In the genomic region with DNA sequence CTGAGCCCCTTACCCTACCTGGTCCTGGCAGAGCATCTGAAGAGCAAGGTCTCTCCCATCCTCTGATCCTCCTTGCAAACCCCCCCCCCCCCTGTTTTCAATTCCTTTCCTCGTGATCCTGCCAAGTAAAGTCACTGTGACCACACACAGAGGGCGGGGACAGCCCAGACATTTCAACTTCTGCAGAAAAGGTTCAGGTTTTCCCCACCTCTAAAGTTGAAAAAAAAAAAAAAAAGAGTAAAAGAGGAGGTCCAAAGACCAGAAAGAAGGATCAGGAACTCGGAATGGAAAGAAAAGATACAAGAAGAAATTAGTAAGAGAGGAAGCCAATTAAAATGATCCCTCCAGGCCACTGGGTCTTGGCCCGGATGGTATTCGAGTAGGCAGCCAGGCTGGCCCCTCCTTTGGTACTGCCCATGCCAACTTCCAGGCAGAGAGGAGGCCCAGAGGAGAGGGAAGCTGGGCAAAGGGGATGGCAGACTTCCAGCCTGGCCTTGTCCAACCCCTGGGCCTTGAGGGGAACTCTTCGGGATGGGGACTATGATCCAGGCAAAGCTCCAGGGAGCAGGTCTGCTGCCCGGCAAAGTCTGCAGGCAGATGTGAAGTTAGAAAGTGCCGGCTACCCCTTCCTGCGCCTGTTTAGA, we compare ENCODE assay signal across 8 mouse cellular contexts. TPM values are rescaled to one million over a fixed set of nuclear protein-coding genes. Genes with fewer than 3 reads are reported as not detected.
DNase-seq lines count a peak whose midpoint lies in the region; ATAC-seq and TF ChIP-seq lines count a peak whose summit lies in the region.

A gene (plus strand): TSS at position 417 of the 644 bp plus-strand sequence.

- peak within 1 kb of the TSS; percentile 42; the same call in 1 of the 2 replicates for H3K27ac ChIP-seq in embryonic fibroblast, embryonic 13.5 days (ENCODE audit: insufficient read depth, low read length)
- peak within 1 kb of the TSS; percentile 39 to 64; a peak in 3 of 4 replicates for H3K27ac ChIP-seq in heart, embryonic 14.5 days (replicated peaks in 1 of 2; ENCODE audit: control insufficient read depth in 1 of 2, insufficient read depth in 1 of 2, low read depth in 2 of 2, low read length in 2 of 2)
- H3K27ac ChIP-seq in kidney, embryonic 16.5 days (ENCODE audit: low read length): no peak within 1 kb of the TSS
- H3K27ac ChIP-seq in liver, postnatal 0 days (ENCODE audit: low read depth): peak within 1 kb of the TSS; percentile 82
- H3K27ac ChIP-seq in neural tube, embryonic 15.5 days (replicated peaks): no peak within 1 kb of the TSS

- DNase-seq in urinary bladder, postnatal 14 days (ENCODE audit: low spot score): peak; percentile 65
- no peak for DNase-seq in urinary bladder, adult 2 months (ENCODE audit: low spot score)
- no peak for DNase-seq in liver, postnatal 0 days
- DNase-seq in spleen, postnatal 4 days (ENCODE audit: low spot score in 2 of 2): no peak

- H3K9me3 ChIP-seq in heart, embryonic 14.5 days (ENCODE audit: control insufficient read depth, low read length): no peaks in the 10 kb centered on the region
- no peaks in the 10 kb centered on the region for H3K9me3 ChIP-seq in kidney, embryonic 16.5 days (ENCODE audit: low read length)
- H3K9me3 ChIP-seq in liver, postnatal 0 days (ENCODE audit: low read length): no peaks in the 10 kb centered on the region
- H3K9me3 ChIP-seq in neural tube, embryonic 15.5 days (replicated peaks): no peaks in the 10 kb centered on the region

- TF ChIP-seq EP300 in liver, postnatal 0 days (IDR thresholded peaks at IDR 0.05; ENCODE audit: low read depth): no peak

- no peaks in the 10 kb centered on the region for H3K36me3 ChIP-seq in heart, embryonic 14.5 days (ENCODE audit: control insufficient read depth, insufficient read depth, low read length)
- H3K36me3 ChIP-seq in kidney, embryonic 16.5 days (ENCODE audit: insufficient read depth, low read length): no peaks in the 10 kb centered on the region
- peaks cover 5% of the 10 kb centered on the region; the same call in 1 of the 2 replicates for H3K36me3 ChIP-seq in liver, postnatal 0 days (replicated peaks; ENCODE audit: insufficient read depth, low read length)
- H3K36me3 ChIP-seq in neural tube, embryonic 15.5 days: no peaks in the 10 kb centered on the region

- H3K9ac ChIP-seq in heart, embryonic 14.5 days (ENCODE audit: low read length): peak within 1 kb of the TSS; percentile 78
- H3K9ac ChIP-seq in kidney, embryonic 16.5 days (replicated peaks; ENCODE audit: low read length): peak within 1 kb of the TSS; percentile 70
- peak within 1 kb of the TSS; percentile 71 for H3K9ac ChIP-seq in liver, postnatal 0 days (replicated peaks)
- peak within 1 kb of the TSS; percentile 47 for H3K9ac ChIP-seq in neural tube, embryonic 15.5 days (replicated peaks)

- H3K4me2 ChIP-seq in heart, embryonic 14.5 days (ENCODE audit: low read length): peak within 1 kb of the TSS; percentile 87
- peak within 1 kb of the TSS; percentile 77 for H3K4me2 ChIP-seq in kidney, embryonic 16.5 days (replicated peaks; ENCODE audit: low read depth, low read length)
- H3K4me2 ChIP-seq in liver, postnatal 0 days (ENCODE audit: low read depth, low read length): peak within 1 kb of the TSS; percentile 94
- peak within 1 kb of the TSS; percentile 68 for H3K4me2 ChIP-seq in neural tube, embryonic 15.5 days

- ATAC-seq in heart, embryonic 14.5 days (ENCODE audit: insufficient number of reproducible peaks, insufficient read depth, low FRiP score, low read depth): no peak
- no peak for ATAC-seq in kidney, embryonic 16.5 days (ENCODE audit: low FRiP score, low TSS enrichment)
- ATAC-seq in liver, postnatal 0 days: no peak
- ATAC-seq in neural tube, embryonic 15.5 days (ENCODE audit: low FRiP score): no peak

- H3K4me1 ChIP-seq in embryonic fibroblast, embryonic 13.5 days (ENCODE audit: control insufficient read depth, insufficient read depth, low read length): no peaks in the 10 kb centered on the region; the same call in 1 of the 2 replicates
- H3K4me1 ChIP-seq in heart, embryonic 14.5 days (ENCODE audit: control insufficient read depth in 2 of 2, insufficient read depth in 2 of 2, low read length in 2 of 2): peaks cover 8 to 12% of the 10 kb centered on the region in 2 experiments
- H3K4me1 ChIP-seq in kidney, embryonic 16.5 days (ENCODE audit: insufficient read depth, low read length): peaks cover 9% of the 10 kb centered on the region; the same call in 1 of the 2 replicates
- H3K4me1 ChIP-seq in liver, postnatal 0 days (ENCODE audit: insufficient read depth): peaks cover 25% of the 10 kb centered on the region
- H3K4me1 ChIP-seq in neural tube, embryonic 15.5 days: peaks cover 10% of the 10 kb centered on the region

- peaks cover 8% of the 10 kb centered on the region; the same call in 1 of the 2 replicates for H3K27me3 ChIP-seq in heart, embryonic 14.5 days (ENCODE audit: control insufficient read depth, insufficient read depth, low read length)
- peaks cover 11% of the 10 kb centered on the region for H3K27me3 ChIP-seq in kidney, embryonic 16.5 days (ENCODE audit: insufficient read depth, low read length)
- no peaks in the 10 kb centered on the region for H3K27me3 ChIP-seq in liver, postnatal 0 days (ENCODE audit: insufficient read depth, low read length)
- peaks cover 60% of the 10 kb centered on the region for H3K27me3 ChIP-seq in neural tube, embryonic 15.5 days (replicated peaks)

- H3K4me3 ChIP-seq in embryonic fibroblast, embryonic 13.5 days (ENCODE audit: insufficient read depth, low read length): peak within 1 kb of the TSS; percentile 46
- peak within 1 kb of the TSS; percentile 61 to 66 for H3K4me3 ChIP-seq in heart, embryonic 14.5 days (ENCODE audit: control insufficient read depth in 1 of 2, insufficient read depth in 1 of 2, low read depth in 1 of 2, low read length in 2 of 2)
- H3K4me3 ChIP-seq in kidney, embryonic 16.5 days (ENCODE audit: low read length): peak within 1 kb of the TSS; percentile 59
- peak within 1 kb of the TSS; percentile 61 for H3K4me3 ChIP-seq in liver, postnatal 0 days (ENCODE audit: low read depth, low read length)
- H3K4me3 ChIP-seq in neural tube, embryonic 15.5 days (replicated peaks): peak within 1 kb of the TSS; percentile 46

- TF ChIP-seq POLR2A in embryonic fibroblast, embryonic 13.5 days (IDR thresholded peaks at IDR 0.05; ENCODE audit: low read depth, low read length): no peak

- WGBS in heart, embryonic 14.5 days: 60% methylated on average over 9 of the region's 9 CpGs
- 63% methylated on average over 9 of the region's 9 CpGs for WGBS in kidney, embryonic 16.5 days
- WGBS in liver, postnatal 0 days (ENCODE audit: insufficient replicate concordance): 62% methylated on average over 9 of the region's 9 CpGs
- 59% methylated on average over 9 of the region's 9 CpGs for WGBS in neural tube, embryonic 15.5 days

- TF ChIP-seq CTCF in embryonic fibroblast, embryonic 13.5 days (IDR thresholded peaks at IDR 0.05; ENCODE audit: borderline replicate concordance, insufficient read depth, low read length): no peak
- no peak for TF ChIP-seq CTCF in liver, postnatal 0 days (IDR thresholded peaks at IDR 0.05; ENCODE audit: low read depth)

RNA-seq across cellular contexts. Expression of the gene that starts here (rescaled TPM):
- 9.0 and 11.4 TPM in 2 replicates for polyA plus RNA-seq in urinary bladder, adult 2 months (2012; rRNA removed)
- 11.5 and 12.4 TPM in 2 replicates for polyA plus RNA-seq in embryonic fibroblast, embryonic 13.5 days (2011; ENCODE audit: insufficient read length, low read depth, missing spikeins)
- 5.6 and 6.4 TPM in 2 replicates for polyA plus RNA-seq in heart, embryonic 14.5 days (2014; fragmentation: Nextera tagmentation; extraction: Ambion mirVana)
- polyA plus RNA-seq in kidney, embryonic 16.5 days (2015; fragmentation: Nextera tagmentation; extraction: Ambion mirVana): 3.7 and 4.5 TPM in 2 replicates
- 4.7 and 6.0 TPM in 2 replicates for polyA plus RNA-seq in liver, postnatal 0 days (2015; fragmentation: Nextera tagmentation; extraction: Ambion mirVana)
- 2.1 and 10.1 TPM in 2 replicates for polyA plus RNA-seq in neural tube, embryonic 15.5 days (2015; fragmentation: Nextera tagmentation; extraction: Ambion mirVana)

Comparison
In these comparisons a context has a peak if more than half of its experiments do, and no peak if none do; other contexts are left out.
1. H3K27ac ChIP-seq: peak in embryonic fibroblast, embryonic 13.5 days (single experiment), heart, embryonic 14.5 days (2 of 2) and liver, postnatal 0 days (single experiment); none in kidney, embryonic 16.5 days (single experiment) and neural tube, embryonic 15.5 days (single experiment).
2. Peak in every context shown above with its lines, with median percentiles within 50 percentile points of each other: H3K4me3 ChIP-seq, H3K4me2 ChIP-seq and H3K9ac ChIP-seq.